Mouse (Mus musculus): Measurements from ENCODE around the gene Raver2. TPM values are rescaled to one million over a fixed set of nuclear protein-coding genes. Genes with fewer than 3 reads are reported as not detected.

Gene Raver2
- 7.7 and 10.4 TPM in 2 replicates for polyA plus RNA-seq (2015; fragmentation: Nextera tagmentation; extraction: Ambion mirVana)

DNA sequence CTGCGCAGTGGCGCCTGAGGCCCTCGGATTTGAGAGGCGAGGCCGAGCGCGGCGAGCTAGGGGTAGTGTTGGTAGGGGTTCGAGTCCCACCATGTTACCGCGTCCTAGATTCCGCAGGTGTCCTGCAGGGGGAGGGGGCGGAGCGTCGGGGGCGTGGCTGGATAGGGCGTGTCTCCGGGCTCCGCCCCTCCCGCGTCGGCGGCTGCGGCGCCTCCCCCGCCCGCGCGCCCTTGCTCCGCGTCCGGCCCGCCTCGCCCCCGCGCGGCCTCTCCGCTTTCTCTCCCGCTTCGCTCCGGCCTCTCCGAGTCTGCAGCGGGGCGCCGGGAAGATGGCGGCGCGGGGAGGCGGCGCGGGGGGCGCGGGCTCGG is at the start of gene Raver2:
Gene Raver2 (plus strand): TSS at position 198 of the 368 bp plus-strand sequence.

DNA sequence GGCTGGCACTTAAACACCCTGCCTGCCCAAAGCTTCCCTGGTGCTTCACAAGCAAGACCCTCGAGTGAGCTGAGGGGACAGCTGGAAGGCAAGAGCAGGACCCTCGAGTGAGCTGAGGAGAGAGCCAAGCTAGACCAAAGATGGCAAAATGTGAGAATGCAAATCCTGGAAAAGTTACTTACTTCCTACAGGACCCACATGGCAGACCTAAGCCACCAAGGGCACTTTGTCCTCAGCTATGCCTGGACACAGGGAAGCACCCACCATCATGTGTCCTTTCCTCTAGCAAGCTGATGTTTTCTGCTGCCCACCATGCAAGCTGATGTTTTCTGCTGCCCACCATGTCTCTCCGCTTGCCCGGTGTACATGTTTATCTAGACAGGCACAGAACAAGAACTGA is 48.2 kb upstream of the Raver2 start, which contains the start of gene Gm10577:
Gene Gm10577 (minus strand): TSS at position 101 of the 400 bp plus-strand sequence.

Other genes with a start within 250 kb of the Raver2 start
- not detected in 2 replicates for gene Gm10577, start 48.3 kb upstream of the Raver2 start, polyA plus RNA-seq (2015; fragmentation: Nextera tagmentation; extraction: Ambion mirVana)
- gene Jak1, start 196.3 kb downstream of the Raver2 start, polyA plus RNA-seq (2015; fragmentation: Nextera tagmentation; extraction: Ambion mirVana), result 55.7 and 57.7 TPM in 2 replicates

Data from urinary bladder, postnatal 0 days (tissue).